Mouse (Mus musculus) left cerebral cortex, postnatal 10 days (tissue): ENCODE data around the gene Gm15557. TPM values are rescaled to one million over a fixed set of nuclear protein-coding genes. Genes with fewer than 3 reads are reported as not detected.
A peak's percentile ranks its signal among the peaks of the same experiment; 100 is the strongest.

ENCODE experiments used
- DNase-seq, 2 experiments: peaks; one replicate each; pipeline ENCODE4 v3.0.0; 2021 to 2022; ENCODE audit warnings: low spot score in 2 of 2, mixed read lengths in 1 of 2; ENCODE audit errors: extremely low spot score in 1 of 2
- intact Hi-C: fragments of 180-260 bp; cut with DNase I; formaldehyde crosslinking; loops from one replicate; pipeline ENCODE4 v1.15.1; 2025
- total RNA-seq, 2 experiments: library from RNA; stranded (reverse); gene quantifications; 2 replicates each; pipeline ENCODE4 v1.2.3; 2021

Gene Gm15557
- total RNA-seq, 2 experiments from 2014 or later, result not detected

GRCm38 (mm10) chr2:155946499-155946898 is 6.0 kb downstream of the Gm15557 start:
- DNase-seq, result no peak

GRCm38 (mm10) chr2:155947390-155948002 is 7.0 kb downstream of the Gm15557 start:
- no peak for DNase-seq
- intact Hi-C loops, result no loop called here

More at GRCm38 (mm10) chr2:155946499-155946898, 6.0 kb downstream of the Gm15557 start:
- intact Hi-C loops, result loop anchor here (1.0 kb wide), 1 partner anchor 98 kb away; no protein-coding TSS in a partner anchor

GRCm38 (mm10) chr2:155949362-155949761 is 8.8 kb downstream of the Gm15557 start:
- intact Hi-C loops, result no loop called here
- DNase-seq, result no peak

- intact Hi-C loops, result no loop called here
- DNase-seq, result peak; percentile 70
These were observed 11.5 kb downstream of the Gm15557 start for GRCm38 (mm10) chr2:155952006-155952405.

GRCm38 (mm10) chr2:155956134-155957059 is 15.9 kb downstream of the Gm15557 start, which contains the start of gene Cep250:
TSS of gene Cep250 (plus strand) at chr2:155956458.
- intact Hi-C loops, result no loop called here
- DNase-seq, result peak; percentile 80 to 95

- intact Hi-C loops, result no loop called here
- DNase-seq, result no peak
These were observed 19.5 kb downstream of the Gm15557 start for GRCm38 (mm10) chr2:155959981-155960380.

GRCm38 (mm10) chr2:155961862-155962261 is 21.3 kb downstream of the Gm15557 start:
- intact Hi-C loops, result no loop called here
- no peak for DNase-seq

- DNase-seq, result peak in 1 of 2 experiments; percentile 31
These were observed 22.5 kb downstream of the Gm15557 start for GRCm38 (mm10) chr2:155962991-155963390.

GRCm38 (mm10) chr2:155973348-155973747 is 32.8 kb downstream of the Gm15557 start:
- DNase-seq, result no peak
- intact Hi-C loops, result no loop called here

More at GRCm38 (mm10) chr2:155962991-155963390, 22.5 kb downstream of the Gm15557 start:
- intact Hi-C loops, result no loop called here

GRCm38 (mm10) chr2:155974087-155974731 is 33.7 kb downstream of the Gm15557 start:
- intact Hi-C loops, result no loop called here

GRCm38 (mm10) chr2:155979328-155979991 is 38.9 kb downstream of the Gm15557 start:
- DNase-seq, result peak in 1 of 2 experiments; percentile 53

More at GRCm38 (mm10) chr2:155974087-155974731, 33.7 kb downstream of the Gm15557 start:
- no peak for DNase-seq

GRCm38 (mm10) chr2:155985776-155986175 is 45.2 kb downstream of the Gm15557 start:
- DNase-seq, result no peak
- intact Hi-C loops, result no loop called here

More at GRCm38 (mm10) chr2:155979328-155979991, 38.9 kb downstream of the Gm15557 start:
- intact Hi-C loops, result no loop called here

GRCm38 (mm10) chr2:155987131-155987530 is 46.6 kb downstream of the Gm15557 start:
- intact Hi-C loops, result no loop called here
- DNase-seq, result no peak

- no peak for DNase-seq
These were observed 48.6 kb downstream of the Gm15557 start for GRCm38 (mm10) chr2:155989085-155989484.

GRCm38 (mm10) chr2:155991151-155991550 is 50.6 kb downstream of the Gm15557 start:
- intact Hi-C loops, result no loop called here
- DNase-seq, result no peak

More at GRCm38 (mm10) chr2:155989085-155989484, 48.6 kb downstream of the Gm15557 start:
- intact Hi-C loops, result no loop called here

- intact Hi-C loops, result no loop called here
- peak; percentile 58 to 87 for DNase-seq
These were observed 51.4 kb downstream of the Gm15557 start for GRCm38 (mm10) chr2:155991863-155992321.
